Mouse (Mus musculus): ENCODE data around the gene Myl9. TPM values are rescaled to one million over a fixed set of nuclear protein-coding genes. Genes with fewer than 3 reads are reported as not detected.
A peak's percentile ranks its signal among the peaks of the same experiment; 100 is the strongest.

Myl9 gene
- polyA plus RNA-seq, 1 experiment from 2014 or later: 133 TPM

GRCm38 (mm10) chr2:156779036-156779435 lies 3.8 kb downstream of the Myl9 start:
- H3K27me3 ChIP-seq (ENCODE audit: control insufficient read depth, insufficient read depth, low read length): 0 out of 2 replicates have a peak, but pooled peaks cover 3% of the 10 kb centered on the region
- H3K9me3 ChIP-seq (ENCODE audit: control insufficient read depth, low read length): no peaks in the 10 kb centered on the region
- no peak overlapping the region for H3K4me2 ChIP-seq (replicated peaks; ENCODE audit: low read depth, low read length)
- H3K4me3 ChIP-seq (ENCODE audit: low read depth, low read length): no peak overlapping the region
- no peak for DNase-seq (ENCODE audit: low spot score)
- H3K4me1 ChIP-seq (replicated peaks; ENCODE audit: control insufficient read depth, insufficient read depth, low read length): peaks cover 6% of the 10 kb centered on the region
- WGBS: 87% methylated on average over 5 of the region's 5 CpGs
- no peak overlapping the region for H3K27ac ChIP-seq (ENCODE audit: low read depth, low read length)
- H3K9ac ChIP-seq (ENCODE audit: low read depth, low read length): no peak overlapping the region
- no peak for ATAC-seq (ENCODE audit: low FRiP score)
- no peaks in the 10 kb centered on the region for H3K36me3 ChIP-seq (ENCODE audit: control insufficient read depth, insufficient read depth, low read length)

- Histone ChIP-seq H3K27me3 (ENCODE audit: control insufficient read depth, insufficient read depth, low read length) (0 out of 2 replicates have a peak, but pooled peaks cover 3% of the 10 kb centered on the region), H3K36me3 (ENCODE audit: control insufficient read depth, insufficient read depth, low read length) (no peaks in the 10 kb centered on the region), H3K4me3 (ENCODE audit: low read depth, low read length) (no peak overlapping the region), H3K9me3 (ENCODE audit: control insufficient read depth, low read length) (no peaks in the 10 kb centered on the region), H3K4me1 (replicated peaks; ENCODE audit: control insufficient read depth, insufficient read depth, low read length) (peaks cover 6% of the 10 kb centered on the region), H3K9ac (ENCODE audit: low read depth, low read length) (no peak overlapping the region), H3K4me2 (replicated peaks; ENCODE audit: low read depth, low read length) (no peak overlapping the region), H3K27ac (ENCODE audit: low read depth, low read length) (no peak overlapping the region)
- WGBS: 64% methylated on average over 2 of the region's 2 CpGs
- DNase-seq (ENCODE audit: low spot score): no peak
- ATAC-seq (ENCODE audit: low FRiP score): no peak
These were observed 4.3 kb downstream of the Myl9 start for GRCm38 (mm10) chr2:156779488-156779887.

GRCm38 (mm10) chr2:156780129-156780528 lies 4.9 kb downstream of the Myl9 start:
- 73% methylated on average over 9 of the region's 9 CpGs for WGBS
- DNase-seq (ENCODE audit: low spot score): no peak
- H3K9me3 ChIP-seq (ENCODE audit: control insufficient read depth, low read length): no peaks in the 10 kb centered on the region
- no peak overlapping the region for H3K4me3 ChIP-seq (ENCODE audit: low read depth, low read length)
- H3K4me1 ChIP-seq (replicated peaks; ENCODE audit: control insufficient read depth, insufficient read depth, low read length): peaks cover 6% of the 10 kb centered on the region
- H3K27ac ChIP-seq (ENCODE audit: low read depth, low read length): no peak overlapping the region
- ATAC-seq (ENCODE audit: low FRiP score): no peak
- 0 out of 2 replicates have a peak, but pooled peaks cover 3% of the 10 kb centered on the region for H3K27me3 ChIP-seq (ENCODE audit: control insufficient read depth, insufficient read depth, low read length)
- H3K4me2 ChIP-seq (replicated peaks; ENCODE audit: low read depth, low read length): no peak overlapping the region
- no peak overlapping the region for H3K9ac ChIP-seq (ENCODE audit: low read depth, low read length)
- no peaks in the 10 kb centered on the region for H3K36me3 ChIP-seq (ENCODE audit: control insufficient read depth, insufficient read depth, low read length)

- Histone ChIP-seq H3K4me3 (ENCODE audit: low read depth, low read length) (no peak overlapping the region), H3K4me1 (replicated peaks; ENCODE audit: control insufficient read depth, insufficient read depth, low read length) (peaks cover under 1% of the 10 kb centered on the region; the same call in 1 of the 2 replicates), H3K9ac (ENCODE audit: low read depth, low read length) (no peak overlapping the region), H3K27me3 (ENCODE audit: control insufficient read depth, insufficient read depth, low read length) (0 out of 2 replicates have a peak, but pooled peaks cover 1% of the 10 kb centered on the region), H3K4me2 (replicated peaks; ENCODE audit: low read depth, low read length) (0 out of 2 replicates have a peak overlapping the region, but pooled peaks have one; percentile 9), H3K27ac (ENCODE audit: low read depth, low read length) (no peak overlapping the region), H3K9me3 (ENCODE audit: control insufficient read depth, low read length) (no peaks in the 10 kb centered on the region), H3K36me3 (ENCODE audit: control insufficient read depth, insufficient read depth, low read length) (no peaks in the 10 kb centered on the region)
- 0 out of 2 replicates have a peak, but pooled peaks have one; percentile 6 for ATAC-seq (ENCODE audit: low FRiP score)
- DNase-seq (ENCODE audit: low spot score): peak; percentile 54
- 18% methylated on average over 17 of the region's 17 CpGs for WGBS
These were observed 5.5 kb downstream of the Myl9 start for GRCm38 (mm10) chr2:156780752-156781151.

GRCm38 (mm10) chr2:156781281-156781680 lies 6.1 kb downstream of the Myl9 start:
- ATAC-seq (ENCODE audit: low FRiP score) (0 out of 2 replicates have a peak, but pooled peaks have one; percentile 19), DNase-seq (ENCODE audit: low spot score) (no peak)
- H3K4me3 ChIP-seq (ENCODE audit: low read depth, low read length): no peak overlapping the region
- no peak overlapping the region for H3K9ac ChIP-seq (ENCODE audit: low read depth, low read length)
- H3K4me1 ChIP-seq (replicated peaks; ENCODE audit: control insufficient read depth, insufficient read depth, low read length): no peaks in the 10 kb centered on the region
- H3K9me3 ChIP-seq (ENCODE audit: control insufficient read depth, low read length): no peaks in the 10 kb centered on the region
- 72% methylated on average over 4 of the region's 4 CpGs for WGBS
- no peaks in the 10 kb centered on the region for H3K36me3 ChIP-seq (ENCODE audit: control insufficient read depth, insufficient read depth, low read length)
- no peaks in the 10 kb centered on the region for H3K27me3 ChIP-seq (ENCODE audit: control insufficient read depth, insufficient read depth, low read length)
- 0 out of 2 replicates have a peak overlapping the region, but pooled peaks have one; percentile 9 for H3K4me2 ChIP-seq (replicated peaks; ENCODE audit: low read depth, low read length)
- H3K27ac ChIP-seq (ENCODE audit: low read depth, low read length): no peak overlapping the region

GRCm38 (mm10) chr2:156781836-156782480 lies 6.7 kb downstream of the Myl9 start:
- H3K36me3 ChIP-seq (ENCODE audit: control insufficient read depth, insufficient read depth, low read length): no peaks in the 10 kb centered on the region
- no peak overlapping the region for H3K4me3 ChIP-seq (ENCODE audit: low read depth, low read length)
- ATAC-seq (ENCODE audit: low FRiP score) (no peak), DNase-seq (ENCODE audit: low spot score) (no peak)
- no peaks in the 10 kb centered on the region for H3K4me1 ChIP-seq (replicated peaks; ENCODE audit: control insufficient read depth, insufficient read depth, low read length)
- no peaks in the 10 kb centered on the region for H3K27me3 ChIP-seq (ENCODE audit: control insufficient read depth, insufficient read depth, low read length)
- 63% methylated on average over 4 of the region's 4 CpGs for WGBS
- no peak overlapping the region for H3K9ac ChIP-seq (ENCODE audit: low read depth, low read length)
- H3K4me2 ChIP-seq (replicated peaks; ENCODE audit: low read depth, low read length): no peak overlapping the region
- no peak overlapping the region for H3K27ac ChIP-seq (ENCODE audit: low read depth, low read length)
- H3K9me3 ChIP-seq (ENCODE audit: control insufficient read depth, low read length): no peaks in the 10 kb centered on the region

GRCm38 (mm10) chr2:156782481-156783348 lies 7.5 kb downstream of the Myl9 start:
- no peak for ATAC-seq (ENCODE audit: low FRiP score)
- 84% methylated on average over 10 of the region's 10 CpGs for WGBS

GRCm38 (mm10) chr2:156783349-156783728 lies 8.1 kb downstream of the Myl9 start:
- Histone ChIP-seq H3K9ac (ENCODE audit: low read depth, low read length) (no peak overlapping the region), H3K27me3 (ENCODE audit: control insufficient read depth, insufficient read depth, low read length) (no peaks in the 10 kb centered on the region), H3K4me1 (replicated peaks; ENCODE audit: control insufficient read depth, insufficient read depth, low read length) (no peaks in the 10 kb centered on the region), H3K36me3 (ENCODE audit: control insufficient read depth, insufficient read depth, low read length) (no peaks in the 10 kb centered on the region), H3K9me3 (ENCODE audit: control insufficient read depth, low read length) (no peaks in the 10 kb centered on the region), H3K4me3 (ENCODE audit: low read depth, low read length) (no peak overlapping the region), H3K4me2 (replicated peaks; ENCODE audit: low read depth, low read length) (no peak overlapping the region), H3K27ac (ENCODE audit: low read depth, low read length) (no peak overlapping the region)
- WGBS: 90% methylated on average over 9 of the region's 9 CpGs
- ATAC-seq (ENCODE audit: low FRiP score): no peak
- no peak for DNase-seq (ENCODE audit: low spot score)

More at GRCm38 (mm10) chr2:156782481-156783348, 7.5 kb downstream of the Myl9 start:
- Histone ChIP-seq H3K36me3 (ENCODE audit: control insufficient read depth, insufficient read depth, low read length) (no peaks in the 10 kb centered on the region), H3K4me3 (ENCODE audit: low read depth, low read length) (no peak overlapping the region), H3K4me2 (replicated peaks; ENCODE audit: low read depth, low read length) (no peak overlapping the region), H3K27me3 (ENCODE audit: control insufficient read depth, insufficient read depth, low read length) (no peaks in the 10 kb centered on the region), H3K9me3 (ENCODE audit: control insufficient read depth, low read length) (no peaks in the 10 kb centered on the region), H3K9ac (ENCODE audit: low read depth, low read length) (no peak overlapping the region), H3K27ac (ENCODE audit: low read depth, low read length) (no peak overlapping the region), H3K4me1 (replicated peaks; ENCODE audit: control insufficient read depth, insufficient read depth, low read length) (no peaks in the 10 kb centered on the region)
- DNase-seq (ENCODE audit: low spot score): no peak
